Mouse (Mus musculus) B cell, adult 67 days (primary cell): Measurements from ENCODE around the gene Uhrf1bp1l. TPM values are rescaled to one million over a fixed set of nuclear protein-coding genes. Genes with fewer than 3 reads are reported as not detected.

Source experiments
- total RNA-seq, 2 experiments: library from RNA; stranded (reverse); gene quantifications; 4 replicates each; pipeline ENCODE4 v1.2.4; 2023

Gene Uhrf1bp1l
- total RNA-seq = 10 to 100 TPM; 55.7 to 59.4 TPM

GRCm38 (mm10) chr10:89744871-89745665 is at the start of gene Uhrf1bp1l:
TSS of gene Uhrf1bp1l (plus strand) at chr10:89744991.

GRCm38 (mm10) chr10:89732001-89732794 is 12.6 kb upstream of the Uhrf1bp1l start, which contains the start of gene Actr6:
TSS of gene Actr6 (minus strand) at chr10:89732295.

Other genes with a start within 250 kb of the Uhrf1bp1l start
- not detected for gene Nr1h4, start 211.4 kb upstream of the Uhrf1bp1l start, total RNA-seq
- gene Slc17a8, start 123.7 kb upstream of the Uhrf1bp1l start, total RNA-seq = not detected
- gene Scyl2, start 58.7 kb upstream of the Uhrf1bp1l start, total RNA-seq = 10 to 100 TPM; 36.0 to 37.1 TPM
- gene Actr6, start 12.7 kb upstream of the Uhrf1bp1l start, total RNA-seq = 10 to 100 TPM; 19.4 to 22.9 TPM
- gene Anks1b, start 128.5 kb downstream of the Uhrf1bp1l start, total RNA-seq = not detected